Mouse (Mus musculus): Measurements from ENCODE around the gene Ms4a6c.
"Not testable (repeated sequence)": the region's sequence is repeated elsewhere in the genome, so short reads cannot be mapped to it uniquely, and the experiment has no call there.

Gene Ms4a6c

GRCm38 (mm10) chr19:11504857-11505256, 35.7 kb downstream of the Ms4a6c start:
- DNase-seq, result no peak

GRCm38 (mm10) chr19:11513458-11513857, 44.3 kb downstream of the Ms4a6c start:
- DNase-seq, result no peak

DNA sequence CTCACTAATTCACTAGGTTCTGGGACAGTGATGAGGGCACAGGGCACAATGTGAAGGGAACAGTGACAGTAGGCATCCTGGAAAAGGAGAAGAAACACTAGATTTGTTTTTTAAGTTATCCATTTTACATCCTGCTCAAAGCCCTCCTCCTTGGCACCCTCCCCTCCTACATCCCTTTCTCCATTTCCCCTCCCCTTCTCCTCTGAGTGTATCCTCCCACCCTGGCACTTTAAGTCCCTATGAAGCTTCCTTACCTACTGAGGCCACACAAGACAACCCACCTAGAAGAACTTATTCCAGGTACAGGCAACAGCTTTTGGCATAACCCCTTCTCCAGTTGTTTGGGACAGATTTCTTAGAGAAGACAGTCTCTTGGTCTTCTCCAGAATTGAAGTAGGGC, 47.1 kb downstream of the Ms4a6c start, which contains the start of gene Ms4a6b:
Gene Ms4a6b, plus strand, starts transcription at position 267 of the 400 bp plus-strand sequence.
- no peak for DNase-seq

DNA sequence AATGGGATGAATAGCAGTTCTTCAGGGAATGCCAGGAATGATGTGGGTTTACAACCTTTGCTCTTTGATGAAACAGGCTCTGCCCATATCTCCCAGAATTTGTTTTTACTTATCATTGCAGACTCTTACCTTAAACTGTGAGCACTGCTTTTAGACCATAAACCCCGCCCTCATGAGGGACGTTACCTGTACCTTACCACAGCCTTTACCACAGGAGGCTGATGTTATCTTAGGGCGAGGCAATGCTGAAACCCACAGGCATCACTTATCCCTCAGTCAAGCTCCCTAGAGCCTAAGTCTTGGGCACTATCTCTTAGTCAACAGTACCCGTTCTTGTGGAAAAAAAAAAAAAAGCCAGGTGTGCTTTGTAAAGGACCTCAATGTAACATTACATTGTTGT, 47.7 kb downstream of the Ms4a6c start:
- DNase-seq, result no peak

DNA sequence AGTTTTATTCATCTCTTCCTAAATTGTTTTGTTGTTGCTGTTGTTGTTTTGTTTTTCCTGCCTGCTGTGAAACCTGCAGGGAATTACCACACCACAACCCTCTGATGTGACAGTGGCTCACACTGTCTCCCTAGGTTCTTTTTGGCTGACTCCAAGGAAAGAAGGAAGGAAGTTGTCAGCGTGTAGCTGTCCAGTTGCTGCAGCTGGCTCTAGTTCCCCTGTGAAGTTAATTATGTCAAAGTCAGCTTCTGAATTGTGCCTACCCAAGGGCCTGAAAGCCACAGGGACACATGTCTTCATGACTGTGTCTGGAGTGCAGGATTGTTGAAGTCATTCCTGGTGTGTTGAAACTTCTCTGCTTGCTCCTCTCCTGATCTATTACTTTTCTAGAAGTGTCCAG, 48.2 kb downstream of the Ms4a6c start:
- DNase-seq, result peak in 1 of 2 experiments; percentile 3

DNA sequence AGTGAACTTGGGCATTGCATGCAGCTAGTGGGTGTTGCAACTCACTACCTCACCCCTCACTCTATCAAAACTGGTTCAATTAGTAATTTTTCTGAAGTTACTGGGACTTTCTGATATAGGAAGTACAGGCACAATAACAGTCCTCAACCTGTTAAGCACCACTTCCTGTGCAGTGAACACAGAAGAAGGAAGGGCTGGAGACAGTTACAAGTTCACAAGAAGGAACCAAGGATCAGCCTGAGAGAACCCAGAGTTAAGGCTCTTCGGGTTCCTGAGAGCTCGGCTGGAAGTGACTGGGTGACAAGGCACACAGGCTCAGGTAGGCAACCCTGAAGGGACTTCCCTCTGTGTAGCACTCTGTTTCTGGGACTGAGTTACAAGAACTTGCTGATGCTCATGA, 49.2 kb downstream of the Ms4a6c start:
- not testable (repeated sequence) for DNase-seq

DNA sequence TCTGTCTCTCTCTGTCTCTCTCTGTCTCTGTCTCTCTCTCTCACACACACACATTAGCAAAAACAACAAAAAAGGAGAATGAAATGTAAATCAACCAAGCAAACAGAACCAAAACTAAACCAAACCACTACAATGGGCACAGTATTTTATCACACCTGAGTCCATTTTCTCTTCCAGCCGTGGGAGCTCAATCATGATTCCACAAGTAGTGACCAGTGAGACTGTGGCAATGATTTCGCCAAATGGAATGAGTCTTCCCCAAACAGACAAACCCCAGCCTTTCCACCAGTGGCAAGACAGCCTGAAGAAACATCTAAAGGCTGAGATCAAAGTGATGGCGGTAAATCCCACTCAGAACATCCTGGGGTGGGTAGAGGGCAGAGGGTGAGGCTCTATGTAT, 51.0 kb downstream of the Ms4a6c start:
- no peak for DNase-seq
